Mouse (Mus musculus) urinary bladder, postnatal 36 days (tissue): ENCODE measurements around the gene Gm20388.

Experiments
- DNase-seq, 2 experiments: peaks; one replicate each; pipeline ENCODE4 v3.0.0; 2022; ENCODE audit warnings: low spot score in 2 of 2, mixed read lengths in 1 of 2

Gene Gm20388

GRCm38 (mm10) chr8:121062521-121062920, 1151.9 kb downstream of the Gm20388 start:
- DNase-seq: no peak

- no peak for DNase-seq
Observed at GRCm38 (mm10) chr8:121063649-121064048, 1153.0 kb downstream of the Gm20388 start.

- no peak for DNase-seq
Observed at GRCm38 (mm10) chr8:121071454-121071853, 1160.8 kb downstream of the Gm20388 start.

- no peak for DNase-seq
Observed at GRCm38 (mm10) chr8:121072406-121073130, 1161.9 kb downstream of the Gm20388 start.

GRCm38 (mm10) chr8:121073174-121074107, 1162.8 kb downstream of the Gm20388 start:
- no peak for DNase-seq

GRCm38 (mm10) chr8:121074108-121074847, 1163.6 kb downstream of the Gm20388 start:
- DNase-seq: no peak

GRCm38 (mm10) chr8:121074848-121075145, 1164.2 kb downstream of the Gm20388 start:
- DNase-seq: no peak

GRCm38 (mm10) chr8:121075936-121076335, 1165.3 kb downstream of the Gm20388 start:
- no peak for DNase-seq

- no peak for DNase-seq
Observed at GRCm38 (mm10) chr8:121076555-121076954, 1165.9 kb downstream of the Gm20388 start.

GRCm38 (mm10) chr8:121078721-121079120, 1168.1 kb downstream of the Gm20388 start:
- DNase-seq: no peak

- no peak for DNase-seq
Observed at GRCm38 (mm10) chr8:121079201-121079600, 1168.6 kb downstream of the Gm20388 start.

- no peak for DNase-seq
Observed at GRCm38 (mm10) chr8:121079944-121080343, 1169.3 kb downstream of the Gm20388 start.

- no peak for DNase-seq
Observed at GRCm38 (mm10) chr8:121080361-121081090, 1169.9 kb downstream of the Gm20388 start.

GRCm38 (mm10) chr8:121081398-121081797, 1170.8 kb downstream of the Gm20388 start:
- DNase-seq: no peak

- no peak for DNase-seq
Observed at GRCm38 (mm10) chr8:121082218-121083092, 1171.8 kb downstream of the Gm20388 start.

- peak; percentile 73 to 77 for DNase-seq
Observed at GRCm38 (mm10) chr8:121083093-121083935, 1172.7 kb downstream of the Gm20388 start.

GRCm38 (mm10) chr8:121083936-121084209, 1173.2 kb downstream of the Gm20388 start:
- DNase-seq: no peak

- peak in 1 of 2 experiments; percentile 42 for DNase-seq
Observed at GRCm38 (mm10) chr8:121084210-121084951, 1173.7 kb downstream of the Gm20388 start, which contains the start of gene Foxf1. TSS of gene Foxf1 (plus strand) at chr8:121084386.

GRCm38 (mm10) chr8:121085011-121085410, 1174.4 kb downstream of the Gm20388 start:
- no peak for DNase-seq
